In the genomic region with DNA sequence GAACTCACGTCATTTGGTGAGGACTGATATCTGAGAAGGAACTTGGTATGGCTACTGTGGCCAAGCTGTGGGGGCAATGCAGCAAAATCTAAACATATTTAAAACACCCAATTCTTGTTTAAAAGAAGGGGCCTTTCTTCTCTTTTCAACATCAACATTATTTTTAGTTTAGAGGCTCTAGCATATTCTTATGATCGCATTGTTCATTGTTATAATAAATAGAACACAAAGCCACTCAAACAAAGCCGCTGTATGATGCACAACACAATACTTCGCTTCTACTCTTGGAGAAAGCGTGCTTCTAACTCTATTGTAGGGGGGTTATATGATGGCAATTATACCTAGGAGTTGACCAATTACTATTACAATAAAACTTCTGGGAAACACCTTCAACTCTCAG, we compare ENCODE assay signal across 18 mouse cellular contexts. TPM values are rescaled to one million over a fixed set of nuclear protein-coding genes. Genes with fewer than 3 reads are reported as not detected.
A peak's percentile ranks its signal among the peaks of the same experiment; 100 is the strongest.
DNase-seq lines count a peak whose midpoint lies in the region; TF ChIP-seq lines count a peak whose summit lies in the region.
"Had no signal": no experiment of that assay in that cellular context is flagged by ENCODE, and none has a peak within 500 bp of the region (broad histone marks: within the 10 kb centered on the region; RNA-seq: fewer than 3 reads in every experiment).

No protein-coding gene starts in this region.

- H3K9me3 ChIP-seq in embryonic facial prominence, embryonic 10.5 days: no peaks in the 10 kb centered on the region
- H3K9me3 ChIP-seq: embryonic facial prominence, embryonic 12.5 days; forebrain, embryonic 13.5 days; forebrain, embryonic 15.5 days had no signal

- H3K4me3 ChIP-seq in layer of hippocampus, adult 2 months: no peak overlapping the region
- H3K4me3 ChIP-seq in cortical plate, adult 2 months (ENCODE audit: insufficient read depth, low read length): no peak overlapping the region
- H3K4me3 ChIP-seq in embryonic facial prominence, embryonic 10.5 days: no peak overlapping the region
- H3K4me3 ChIP-seq: embryonic facial prominence, embryonic 12.5 days; forebrain, embryonic 13.5 days; forebrain, embryonic 15.5 days had no signal

- TF ChIP-seq CTCF in layer of hippocampus, adult 2 months (conservative IDR thresholded peaks at IDR 0.05): no peak
- no peak for TF ChIP-seq CTCF in cortical plate, adult 2 months (IDR thresholded peaks at IDR 0.05; ENCODE audit: extremely low read depth, insufficient read depth, low read length)

- no peaks in the 10 kb centered on the region for H3K4me1 ChIP-seq in cortical plate, adult 2 months (ENCODE audit: control insufficient read depth, insufficient read depth, low read length)
- H3K4me1 ChIP-seq in embryonic facial prominence, embryonic 10.5 days: no peaks in the 10 kb centered on the region
- H3K4me1 ChIP-seq: embryonic facial prominence, embryonic 12.5 days; forebrain, embryonic 13.5 days; forebrain, embryonic 15.5 days had no signal

- no peak for TF ChIP-seq POLR2A in cortical plate, adult 2 months (IDR thresholded peaks at IDR 0.05; ENCODE audit: extremely low read depth, insufficient read depth, low read length)

- H3K27me3 ChIP-seq in embryonic facial prominence, embryonic 10.5 days (replicated peaks; ENCODE audit: low read depth, poor library complexity, severe bottlenecking): no peaks in the 10 kb centered on the region
- H3K27me3 ChIP-seq: embryonic facial prominence, embryonic 12.5 days; forebrain, embryonic 13.5 days; forebrain, embryonic 15.5 days had no signal

- WGBS in embryonic facial prominence, embryonic 10.5 days: 95% methylated on average over 5 of the region's 5 CpGs

- H3K27ac ChIP-seq in layer of hippocampus, adult 2 months: peak overlapping the region; percentile 67
- H3K27ac ChIP-seq in cortical plate, adult 2 months (ENCODE audit: insufficient read depth, low read length): peak overlapping the region; percentile 12
- H3K27ac ChIP-seq in embryonic facial prominence, embryonic 10.5 days (replicated peaks): no peak overlapping the region
- H3K27ac ChIP-seq: embryonic facial prominence, embryonic 12.5 days; forebrain, embryonic 13.5 days; forebrain, embryonic 15.5 days had no signal

- DNase-seq in layer of hippocampus, adult 2 months (ENCODE audit: low spot score in 2 of 2): no peak
- DNase-seq in layer of hippocampus, postnatal 36 days: no peak
- no peak for DNase-seq in embryonic facial prominence, embryonic 10.5 days (ENCODE audit: low spot score)
- no peak for DNase-seq in kidney, postnatal 10 days
- DNase-seq: adrenal gland, adult 2 months; adrenal gland, postnatal 10 days; adrenal gland, postnatal 25 days; cerebellum, adult 11-12 months; cerebellum, adult 2 months; cerebellum, adult 9-10 months; cerebellum, postnatal 10 days; cerebellum, postnatal 25 days; embryo, embryonic 11 days; forebrain, postnatal 0 days had no signal

- H3K36me3 ChIP-seq in embryonic facial prominence, embryonic 10.5 days (replicated peaks): peaks cover 44% of the 10 kb centered on the region

RNA-seq across cellular contexts. Expression of a gene that starts 58.8 kb away (rescaled TPM):
- total RNA-seq in layer of hippocampus, adult 2 months (2021): 100 to 1,000 TPM; 102 to 108 TPM
- 100 to 1,000 TPM; 101 TPM for total RNA-seq in layer of hippocampus, postnatal 36 days (2021)
- 103 and 104 TPM in 2 replicates for polyA plus RNA-seq in cortical plate, adult 2 months (2012; rRNA removed)
- 70.3 and 72.5 TPM in 2 replicates for polyA plus RNA-seq in embryonic facial prominence, embryonic 10.5 days (2016; fragmentation: Nextera tagmentation; extraction: Ambion mirVana)
